Mouse (Mus musculus) cerebellum, adult 8-10 months (tissue): ENCODE measurements at regions not wholly inside any gene's neighbourhood (a gene's known extent, or its start where the extent isn't known, plus 50 kb on each side); places are given as distances from the start of the nearest gene placed in this dataset.
A peak's percentile ranks its signal among the peaks of the same experiment; 100 is the strongest.
"Not testable (repeated sequence)": the region's sequence is repeated elsewhere in the genome, so short reads cannot be mapped to it uniquely, and the experiment has no call there.

Source experiments
- DNase-seq: peaks from one replicate; pipeline ENCODE4 v3.0.0; 2022

DNA sequence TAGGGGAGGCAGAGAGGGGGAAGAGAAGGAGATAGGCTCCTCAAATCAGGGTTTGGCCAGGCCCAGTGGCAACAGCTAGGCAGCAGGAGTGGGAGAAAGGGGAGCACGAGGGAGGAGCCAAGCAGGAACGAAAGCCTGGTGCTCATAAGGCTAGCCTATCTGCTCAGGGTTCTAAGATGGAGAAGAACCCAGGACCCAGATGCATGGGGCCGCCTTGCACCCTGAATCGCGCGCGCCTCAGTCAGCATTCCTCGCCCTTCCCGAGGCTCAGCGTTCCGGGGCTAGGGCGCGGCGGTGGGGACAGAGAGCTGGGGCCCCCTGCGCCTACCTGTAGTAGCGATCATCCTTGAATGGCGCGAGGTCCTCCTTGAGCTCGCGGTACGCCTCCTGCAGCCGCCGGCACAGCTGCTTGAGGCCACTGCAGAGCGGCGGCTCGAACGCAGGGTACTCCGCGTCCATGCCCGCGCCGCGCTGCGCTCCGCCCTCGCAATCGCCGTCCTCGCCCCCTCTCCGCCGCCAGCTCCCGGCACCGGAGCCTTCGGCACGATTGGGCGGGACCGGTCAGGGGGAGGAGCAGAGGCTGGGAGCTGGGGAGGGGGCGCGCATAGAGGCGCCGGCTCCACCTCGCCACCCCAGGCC lies 60.1 kb downstream of the Dynlt1b start:
- peak; percentile 66 for DNase-seq

DNA sequence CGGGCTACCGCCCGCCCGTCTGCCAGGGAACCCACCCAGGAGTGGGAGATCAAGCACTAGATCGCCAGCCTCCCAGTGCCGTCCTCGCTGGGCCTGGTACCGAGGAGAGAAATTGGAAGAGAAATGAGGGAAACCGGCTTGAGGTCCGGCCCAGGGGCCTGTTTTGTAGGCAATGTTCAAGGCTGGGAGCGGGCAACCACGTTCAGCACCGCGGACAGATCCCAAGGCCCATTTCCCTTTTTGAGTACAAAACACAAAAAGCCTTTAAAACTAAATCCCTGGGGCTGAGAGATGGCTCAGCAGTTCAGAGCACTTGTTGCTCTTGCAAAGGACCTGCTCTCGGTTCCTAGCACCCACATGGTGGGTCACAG lies 60.6 kb downstream of the Dynlt1b start:
- DNase-seq, result not testable (repeated sequence)

DNA sequence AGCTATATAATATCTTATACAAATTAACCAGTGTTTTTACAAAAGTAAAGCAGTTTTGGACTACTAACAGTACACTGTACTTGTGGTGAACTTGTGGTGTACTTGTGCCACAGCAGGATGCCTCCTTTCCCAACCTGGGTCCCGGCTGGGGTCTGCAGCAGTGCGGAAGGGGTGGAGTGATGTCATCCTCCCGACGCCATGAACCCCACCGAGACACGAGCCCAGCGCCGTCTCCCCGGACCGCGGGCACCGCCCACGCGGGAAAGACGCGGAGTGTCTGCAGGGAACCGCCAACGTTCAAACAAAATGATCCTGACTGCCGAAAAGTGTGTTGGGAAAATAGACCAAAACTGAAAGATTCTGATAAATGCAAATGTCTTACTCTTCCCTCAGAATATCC lies 62.6 kb downstream of the Dynlt1b start:
- not testable (repeated sequence) for DNase-seq

DNA sequence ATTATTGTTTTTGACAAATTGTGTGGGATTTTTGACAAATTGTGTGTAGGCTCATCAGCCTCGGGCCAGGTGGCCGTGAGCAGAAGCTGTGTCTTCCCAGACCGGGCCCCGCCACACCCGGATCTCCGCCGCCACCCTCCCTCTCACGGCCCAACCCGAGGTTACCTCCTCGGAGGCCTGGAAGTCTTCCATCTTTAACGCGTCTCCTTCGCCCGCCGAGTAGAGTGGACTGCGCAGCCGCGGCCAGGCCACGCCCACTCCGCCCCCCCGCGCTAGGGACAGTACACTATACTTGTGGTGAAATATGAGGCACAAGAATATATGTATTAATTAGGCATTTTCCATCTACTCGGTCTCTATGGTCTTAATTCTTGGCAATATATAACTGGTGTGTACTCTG lies 63.0 kb downstream of the Dynlt1b start:
- DNase-seq, result peak; percentile 85

DNA sequence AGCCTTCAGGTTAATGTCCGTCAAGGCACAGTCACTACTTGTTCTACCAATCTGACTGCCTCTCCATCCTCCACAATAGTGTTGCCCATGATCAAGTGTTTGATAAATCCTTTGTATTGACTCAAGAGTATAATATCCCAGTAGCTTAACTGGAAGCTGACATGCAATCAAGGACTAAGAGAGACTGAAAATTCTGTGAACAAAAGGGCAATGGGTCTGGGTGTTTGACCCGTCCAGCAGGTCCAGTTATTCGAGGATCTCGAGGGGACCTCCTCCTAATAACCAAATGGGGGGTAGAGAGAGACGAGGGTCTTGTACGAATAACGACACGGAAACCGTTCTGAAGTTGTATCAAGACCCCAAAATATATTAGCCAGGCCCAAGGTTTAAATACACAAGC lies 66.6 kb downstream of the Dynlt1b start:
- DNase-seq, result not testable (repeated sequence)

DNA sequence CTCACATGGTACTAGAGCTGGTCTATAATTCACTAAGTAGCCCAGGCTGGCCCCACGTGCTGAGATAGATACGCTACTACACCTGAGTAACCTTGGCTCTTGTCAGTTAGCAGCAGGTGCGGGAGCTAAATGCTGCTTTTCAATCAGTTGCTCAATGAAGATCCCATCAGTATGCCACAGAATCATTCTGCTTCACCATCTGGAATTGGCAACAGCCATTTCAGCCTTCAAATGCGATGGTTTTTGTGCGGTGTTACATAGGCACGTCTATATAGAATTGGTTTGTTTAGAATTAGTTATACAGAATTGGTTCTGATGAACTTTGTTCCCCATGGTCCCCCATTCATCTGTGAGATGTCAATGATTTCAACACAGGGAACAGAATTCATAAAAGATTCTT lies 72.8 kb downstream of the Dynlt1b start:
- DNase-seq, result not testable (repeated sequence)

DNA sequence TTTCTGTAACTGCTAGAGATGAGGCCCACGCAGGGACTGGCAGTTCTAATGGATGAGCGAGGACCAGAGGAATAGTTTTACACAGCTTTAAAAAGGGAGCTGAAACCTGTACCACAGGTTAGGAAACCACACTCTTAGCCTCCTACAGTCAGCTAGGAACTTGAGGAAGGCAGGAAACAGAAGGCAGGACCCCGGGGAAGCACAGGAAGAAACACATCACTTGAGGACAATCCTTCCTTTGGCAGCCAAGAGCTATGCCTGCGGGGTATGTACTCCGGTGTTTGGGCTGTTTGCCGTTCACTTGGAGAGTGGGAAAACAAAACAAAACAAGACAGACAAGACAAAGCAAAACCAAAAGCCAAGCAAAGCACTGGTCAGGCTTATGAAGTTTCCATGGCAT lies 76.0 kb downstream of the Dynlt1b start:
- not testable (repeated sequence) for DNase-seq

DNA sequence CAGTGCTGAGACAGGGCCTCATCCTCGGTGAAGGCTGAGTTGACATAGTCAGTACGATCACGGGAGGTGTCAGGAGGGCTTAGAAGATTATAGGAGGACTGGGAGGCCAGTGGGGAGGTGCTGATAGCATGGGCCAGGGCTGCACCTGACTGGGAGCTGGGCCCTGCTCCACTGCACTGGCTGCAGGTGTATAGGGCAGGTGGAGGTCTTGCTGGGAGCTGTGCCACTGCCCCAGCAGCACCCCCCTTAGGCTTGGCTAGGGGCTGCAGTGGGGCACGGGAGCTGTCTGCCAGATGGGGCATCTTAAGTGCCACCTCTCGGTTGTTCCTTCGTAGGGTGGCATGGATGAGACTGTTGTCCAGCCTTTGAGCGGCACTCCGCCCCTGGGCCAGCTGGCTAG lies 85.2 kb downstream of the Dynlt1b start:
- not testable (repeated sequence) for DNase-seq

DNA sequence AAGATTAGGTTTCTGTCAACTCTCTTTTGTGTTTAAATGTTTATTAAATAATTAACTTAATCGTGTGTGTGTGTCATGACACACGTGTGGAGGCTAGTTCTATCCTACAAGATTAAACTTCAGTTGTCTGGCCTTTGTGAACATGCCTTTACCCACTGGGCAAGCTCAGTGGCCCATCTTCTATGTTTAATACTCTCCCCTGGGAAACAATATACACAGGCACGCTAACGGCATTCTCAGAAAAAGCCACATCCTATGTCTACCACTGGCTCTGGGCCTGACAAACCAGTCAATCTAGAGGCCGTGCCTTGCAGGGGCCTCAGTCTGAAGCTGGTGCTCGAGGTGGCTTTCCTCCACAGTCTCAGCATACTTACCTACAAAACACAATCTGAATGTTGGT lies 82.4 kb upstream of the Dynlt1c start:
- DNase-seq, result not testable (repeated sequence)

DNA sequence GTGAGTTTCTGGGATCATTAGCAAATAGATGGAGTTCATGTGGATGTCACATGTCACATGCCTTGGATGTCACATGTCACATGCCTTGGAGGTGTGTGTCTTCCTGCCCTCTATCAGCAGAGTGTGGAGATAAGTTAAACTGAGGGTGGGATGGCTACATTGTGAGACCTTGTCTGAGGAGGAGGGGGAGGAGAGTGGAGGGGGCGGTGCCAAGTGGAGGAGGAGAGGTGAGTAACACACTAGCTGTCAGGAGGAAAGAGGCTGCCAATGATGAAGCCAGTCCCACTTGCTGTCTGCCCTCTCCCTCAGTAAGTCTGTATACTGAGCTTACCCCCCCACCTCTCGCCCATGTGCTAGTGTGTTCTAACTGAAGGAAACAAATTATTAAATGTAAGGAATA lies 81.5 kb upstream of the Dynlt1c start:
- not testable (repeated sequence) for DNase-seq

DNA sequence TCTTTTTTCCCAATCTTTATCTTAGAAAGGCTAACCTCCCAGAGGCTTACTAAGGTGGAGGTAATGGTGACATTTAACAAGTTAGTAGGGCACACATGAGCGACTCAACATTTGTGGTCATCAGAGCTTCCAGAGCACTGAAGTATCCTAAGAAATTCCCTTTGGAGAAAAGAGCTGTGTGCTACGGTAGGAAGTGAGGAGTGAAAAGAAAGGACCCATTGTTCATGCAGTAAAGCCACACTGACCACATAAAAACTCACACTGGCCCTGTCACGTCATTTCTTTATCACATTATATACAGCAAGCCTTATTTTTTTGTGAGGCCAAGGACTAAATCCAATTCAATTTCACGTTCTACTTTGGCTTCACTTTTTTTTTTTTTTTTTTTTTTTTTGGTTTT lies 80.7 kb upstream of the Dynlt1c start:
- not testable (repeated sequence) for DNase-seq

DNA sequence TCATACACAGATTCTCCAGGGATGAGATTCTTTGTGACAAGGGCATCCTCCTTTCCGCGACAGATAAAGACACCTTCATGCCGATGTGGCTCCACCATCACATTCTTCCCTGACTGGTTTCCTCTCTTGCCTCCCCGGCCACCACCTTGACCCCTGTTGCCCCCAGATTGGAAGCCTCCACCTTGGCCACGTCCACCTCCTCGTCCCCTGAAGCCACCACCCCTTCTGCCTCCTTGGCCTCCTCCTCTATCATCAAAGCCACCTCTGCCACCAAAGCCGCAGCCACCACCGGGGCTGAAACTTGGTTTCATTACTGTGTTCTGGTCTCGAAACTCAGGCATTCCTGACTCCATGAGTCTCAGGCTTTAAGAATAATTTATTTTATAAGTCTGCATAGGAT lies 79.3 kb upstream of the Dynlt1c start:
- DNase-seq, result not testable (repeated sequence)

DNA sequence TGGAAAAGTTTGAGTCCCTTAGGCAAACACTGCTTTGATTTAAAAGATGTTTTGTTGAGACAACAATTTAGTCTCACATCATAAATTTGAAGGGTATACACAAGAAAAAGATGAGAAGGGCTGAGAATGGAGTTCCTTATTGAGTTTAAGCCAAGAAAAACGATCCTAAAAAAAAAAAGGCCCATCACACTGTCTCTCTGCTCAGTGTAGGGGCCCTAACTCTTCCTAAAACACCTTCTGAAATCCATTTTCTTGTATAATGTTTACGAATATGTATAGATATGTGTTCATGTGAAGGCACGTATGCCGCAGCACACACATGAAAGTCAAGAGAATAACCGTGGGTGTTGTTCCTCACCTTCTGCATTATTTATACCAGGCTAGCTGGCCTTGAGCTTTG lies 62.7 kb upstream of the Dynlt1c start:
- not testable (repeated sequence) for DNase-seq

DNA sequence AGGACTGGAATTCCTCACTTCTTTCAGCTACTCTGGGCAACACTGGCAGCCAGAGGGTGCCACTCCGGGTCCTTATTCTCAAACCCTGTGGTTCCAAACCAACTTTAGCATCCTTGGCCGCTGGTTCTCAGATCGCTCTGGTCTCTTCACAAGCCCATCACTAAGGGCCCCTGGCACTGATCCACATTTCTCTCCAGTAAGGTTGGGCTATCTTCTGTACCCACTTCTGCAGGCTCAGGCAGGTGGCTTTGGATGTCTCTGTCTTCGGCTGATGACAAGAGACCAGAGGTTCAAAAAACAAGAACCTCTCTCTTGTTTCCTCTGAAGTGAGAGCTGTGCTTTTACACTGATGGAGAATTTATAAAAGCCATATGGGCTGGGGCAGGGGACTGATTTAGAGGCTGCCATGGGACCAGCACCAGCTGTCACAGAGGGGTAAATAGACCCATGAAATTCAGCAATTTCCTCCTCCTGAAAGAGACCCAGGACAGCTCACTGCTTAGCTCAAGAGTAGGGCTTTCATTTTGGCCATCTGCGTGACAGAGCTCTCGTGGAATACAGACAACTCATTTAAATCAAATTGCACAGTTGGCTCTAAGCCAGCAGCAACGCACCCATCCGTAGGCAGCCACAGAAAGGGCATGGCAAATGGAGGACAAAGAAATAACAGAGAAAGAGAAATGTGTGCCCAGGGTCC lies 54.3 kb upstream of the Dynlt1c start:
- not testable (repeated sequence) for DNase-seq

DNA sequence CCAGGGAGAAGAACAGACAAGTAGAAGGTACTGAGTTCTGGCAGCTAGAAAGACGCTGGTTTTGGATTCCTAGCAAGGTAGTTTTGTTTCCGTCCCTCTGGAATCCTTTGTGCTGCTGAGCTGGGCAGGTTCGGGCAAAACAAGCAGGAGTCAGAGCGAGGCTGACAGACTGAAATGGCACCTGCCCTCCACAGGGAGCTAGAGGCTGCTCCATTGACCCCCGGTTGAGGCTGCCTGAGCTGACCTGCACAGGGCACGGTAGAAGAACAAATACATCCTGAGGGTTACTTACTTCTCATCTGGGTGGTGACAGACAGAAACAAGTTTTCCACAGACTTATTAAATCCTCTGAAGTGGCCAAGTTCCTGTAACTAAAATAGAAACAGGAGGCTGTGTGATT lies 53.5 kb upstream of the Dynlt1c start:
- DNase-seq, result not testable (repeated sequence)
